Mouse (Mus musculus): ENCODE data around the gene Baz1a. TPM values are rescaled to one million over a fixed set of nuclear protein-coding genes. Genes with fewer than 3 reads are reported as not detected.

Gene Baz1a
- polyA plus RNA-seq, 1 experiment from 2014 or later: 19.4 TPM

DNA sequence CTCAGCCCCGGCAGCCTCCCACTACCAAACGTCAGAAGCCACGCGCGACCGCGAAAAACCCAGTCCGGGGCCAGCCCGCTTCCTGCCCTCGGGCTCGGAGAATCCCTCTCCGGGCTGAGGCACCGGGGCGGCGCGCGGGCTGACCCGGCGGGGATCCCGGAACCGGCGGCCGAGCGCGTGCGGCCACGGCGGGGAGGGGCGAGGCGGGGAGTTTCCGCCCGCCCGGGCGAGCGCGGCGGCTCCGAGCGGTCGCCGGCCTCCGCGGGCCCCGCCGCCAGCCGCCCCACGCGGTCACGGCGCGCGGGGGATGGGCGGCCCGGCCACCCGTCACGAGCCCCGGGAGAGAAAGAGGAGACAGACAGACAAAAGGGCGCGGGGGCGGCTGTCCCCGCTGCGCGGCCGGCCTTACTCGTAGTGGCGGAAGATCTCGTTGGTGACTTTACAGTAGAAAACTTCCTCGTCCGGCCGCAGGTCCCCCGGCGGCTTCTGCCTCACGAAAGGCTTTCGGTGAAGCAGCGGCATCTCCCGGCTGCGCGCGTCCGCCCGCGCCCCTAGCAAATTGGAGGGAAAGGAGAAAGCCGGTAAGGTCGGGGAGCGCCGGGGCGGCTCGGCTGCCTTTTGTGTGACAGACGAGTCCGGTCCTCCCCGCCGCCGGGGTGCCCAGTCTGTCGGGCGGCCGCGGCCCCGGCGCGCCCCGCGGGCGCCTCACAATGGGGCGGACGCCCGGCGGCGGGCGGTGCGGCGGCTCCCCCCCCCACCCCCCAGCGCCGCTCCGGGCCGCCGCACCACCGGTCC lies 28.7 kb downstream of the Baz1a start:
- Histone ChIP-seq H3K36me3 (ENCODE audit: control insufficient read depth, insufficient read depth, low read length) (no peaks in the 10 kb centered on the region), H3K4me3 (ENCODE audit: low read length) (peak overlapping the region; percentile 78), H3K27me3 (replicated peaks; ENCODE audit: control insufficient read depth, insufficient read depth, low read length) (no peaks in the 10 kb centered on the region), H3K4me1 (ENCODE audit: control insufficient read depth, insufficient read depth, low read length) (peaks cover 4% of the 10 kb centered on the region), H3K9me3 (ENCODE audit: control insufficient read depth, low read length) (no peaks in the 10 kb centered on the region), H3K27ac (ENCODE audit: low read length) (peak overlapping the region; percentile 94), H3K4me2 (ENCODE audit: low read depth, low read length) (peak overlapping the region; percentile 81), H3K9ac (ENCODE audit: low read depth, low read length) (peak overlapping the region; percentile 87)
- WGBS: under 1% methylated on average over 78 of the region's 117 CpGs
- ATAC-seq: peak; percentile 75

DNA sequence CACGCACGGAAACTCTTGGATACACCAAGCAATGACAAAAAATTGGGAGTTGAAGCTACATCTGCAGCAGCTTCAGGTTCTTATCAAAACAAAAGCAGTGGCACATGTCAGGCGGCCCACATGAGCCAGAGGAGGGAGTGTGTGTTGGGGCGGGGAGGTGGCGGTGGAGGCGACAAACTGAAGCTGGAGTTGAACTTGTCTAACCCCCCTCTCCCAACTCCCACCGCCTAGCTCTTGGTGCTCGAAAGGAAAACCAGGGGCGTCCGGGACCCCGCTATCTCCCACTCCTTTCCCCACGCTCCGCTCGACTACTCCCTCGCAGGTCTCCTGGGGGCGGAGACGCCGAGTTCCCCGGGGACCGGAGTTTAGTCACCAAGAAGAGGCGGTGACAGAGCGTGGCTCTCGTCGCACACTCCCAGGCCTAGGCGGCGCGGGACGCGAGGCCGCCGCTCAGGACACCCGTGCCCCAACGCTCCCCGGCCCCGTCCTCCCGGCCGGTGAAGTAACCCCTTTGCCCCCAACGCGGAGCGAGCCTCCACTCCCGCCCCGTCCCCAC lies 29.4 kb downstream of the Baz1a start:
- peak overlapping the region; percentile 87 for H3K9ac ChIP-seq (ENCODE audit: low read depth, low read length)
- WGBS: under 1% methylated on average over 42 of the region's 42 CpGs

DNA sequence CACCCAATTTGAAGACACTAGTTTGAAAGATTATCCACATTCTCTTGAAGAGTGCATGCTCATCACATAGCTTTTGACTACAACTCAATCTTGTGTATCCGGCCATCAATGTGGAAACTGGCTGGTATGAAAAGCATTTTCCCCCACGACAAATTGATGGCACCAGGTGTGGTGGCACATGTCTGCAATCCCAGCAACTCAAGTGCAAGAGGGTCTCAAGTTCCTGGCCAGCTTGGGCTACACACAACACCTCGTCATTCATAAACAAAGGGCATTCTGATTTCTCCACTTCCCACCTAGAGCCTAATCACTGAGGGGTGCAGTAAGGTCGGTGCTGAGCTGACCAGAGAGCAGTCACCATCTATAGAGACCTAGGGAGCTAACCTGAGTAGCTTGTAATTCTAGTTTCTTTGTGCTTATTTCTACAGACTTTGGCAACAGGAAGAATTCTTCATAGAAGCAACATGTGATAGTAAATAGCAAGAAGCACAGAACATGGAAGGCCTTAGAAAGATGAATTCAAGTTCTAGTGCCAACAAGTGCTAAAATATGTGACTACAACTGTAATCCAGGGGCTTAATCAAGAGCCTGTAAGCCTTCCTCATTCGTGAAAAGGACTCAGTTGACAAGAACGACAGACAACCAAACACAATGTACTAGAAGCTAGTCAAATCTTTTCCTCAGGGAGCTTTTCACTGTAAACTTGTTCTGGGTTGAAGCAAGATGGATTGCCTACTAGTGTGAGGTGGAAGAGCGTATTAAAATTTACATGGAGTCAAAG lies 31.0 kb downstream of the Baz1a start:
- Histone ChIP-seq H3K9me3 (ENCODE audit: control insufficient read depth, low read length) (no peaks in the 10 kb centered on the region), H3K4me3 (ENCODE audit: low read length) (no peak overlapping the region), H3K27me3 (replicated peaks; ENCODE audit: control insufficient read depth, insufficient read depth, low read length) (no peaks in the 10 kb centered on the region), H3K9ac (ENCODE audit: low read depth, low read length) (no peak overlapping the region), H3K4me2 (ENCODE audit: low read depth, low read length) (no peak overlapping the region), H3K27ac (ENCODE audit: low read length) (no peak overlapping the region), H3K36me3 (ENCODE audit: control insufficient read depth, insufficient read depth, low read length) (no peaks in the 10 kb centered on the region), H3K4me1 (ENCODE audit: control insufficient read depth, insufficient read depth, low read length) (peaks cover 4% of the 10 kb centered on the region)
- ATAC-seq: no peak
- WGBS: 80% methylated on average over 7 of the region's 7 CpGs

More for the DNA sequence above, 29.4 kb downstream of the Baz1a start:
- H3K27me3 ChIP-seq (replicated peaks; ENCODE audit: control insufficient read depth, insufficient read depth, low read length): no peaks in the 10 kb centered on the region
- no peaks in the 10 kb centered on the region for H3K9me3 ChIP-seq (ENCODE audit: control insufficient read depth, low read length)
- H3K4me3 ChIP-seq (ENCODE audit: low read length): peak overlapping the region; percentile 78
- ATAC-seq: peak; percentile 81
- H3K27ac ChIP-seq (ENCODE audit: low read length): peak overlapping the region; percentile 94
- peaks cover 4% of the 10 kb centered on the region for H3K4me1 ChIP-seq (ENCODE audit: control insufficient read depth, insufficient read depth, low read length)
- H3K4me2 ChIP-seq (ENCODE audit: low read depth, low read length): peak overlapping the region; percentile 81
- H3K36me3 ChIP-seq (ENCODE audit: control insufficient read depth, insufficient read depth, low read length): no peaks in the 10 kb centered on the region

DNA sequence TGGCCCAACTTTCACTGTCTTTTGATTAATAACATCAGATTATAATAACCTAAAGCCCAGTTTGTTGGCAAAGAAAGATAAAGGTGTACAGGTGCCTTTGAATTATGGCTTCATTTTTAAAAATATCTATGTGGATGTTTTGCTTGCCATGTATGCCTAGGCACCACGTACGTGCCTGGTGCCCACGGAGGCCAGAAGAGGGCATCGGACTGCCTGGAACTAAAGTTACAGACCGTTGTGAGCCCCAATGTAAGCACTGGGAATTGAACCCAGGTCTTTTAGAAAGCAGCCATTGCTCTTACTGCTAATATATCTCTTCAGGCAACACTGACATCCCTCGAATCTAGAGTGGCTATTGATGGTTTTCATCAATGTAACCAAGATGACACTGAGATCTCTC lies 32.2 kb downstream of the Baz1a start:
- no peak for ATAC-seq
- no peaks in the 10 kb centered on the region for H3K36me3 ChIP-seq (ENCODE audit: control insufficient read depth, insufficient read depth, low read length)
- H3K4me3 ChIP-seq (ENCODE audit: low read length): no peak overlapping the region
- no peak overlapping the region for H3K27ac ChIP-seq (ENCODE audit: low read length)
- no peaks in the 10 kb centered on the region for H3K27me3 ChIP-seq (replicated peaks; ENCODE audit: control insufficient read depth, insufficient read depth, low read length)
- WGBS: 80% methylated on average over 6 of the region's 6 CpGs
- H3K4me1 ChIP-seq (ENCODE audit: control insufficient read depth, insufficient read depth, low read length): peaks cover 4% of the 10 kb centered on the region
- H3K4me2 ChIP-seq (ENCODE audit: low read depth, low read length): no peak overlapping the region
- no peak overlapping the region for H3K9ac ChIP-seq (ENCODE audit: low read depth, low read length)
- no peaks in the 10 kb centered on the region for H3K9me3 ChIP-seq (ENCODE audit: control insufficient read depth, low read length)

DNA sequence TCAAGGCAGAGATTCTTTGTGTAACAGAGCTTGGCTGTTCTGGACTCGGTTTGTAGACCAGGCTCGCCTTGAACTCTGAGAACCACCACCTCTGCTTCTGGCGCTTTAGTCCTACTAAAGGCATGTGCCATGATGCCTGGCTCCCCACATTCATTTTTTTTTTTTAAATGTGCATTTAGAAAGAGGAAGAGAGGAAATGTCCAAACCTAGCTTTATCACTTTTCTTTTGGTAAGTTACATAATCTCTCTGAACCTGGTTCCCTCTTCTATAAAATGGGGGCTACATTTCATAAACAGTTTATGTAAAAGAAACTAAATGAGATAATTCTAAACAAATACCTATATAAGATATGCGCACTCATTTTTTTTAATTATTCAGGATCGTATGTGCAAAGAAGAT lies 33.2 kb downstream of the Baz1a start:
- peaks cover 6% of the 10 kb centered on the region for H3K4me1 ChIP-seq (ENCODE audit: control insufficient read depth, insufficient read depth, low read length)
- no peaks in the 10 kb centered on the region for H3K27me3 ChIP-seq (replicated peaks; ENCODE audit: control insufficient read depth, insufficient read depth, low read length)
- WGBS: 85% methylated on average over 5 of the region's 5 CpGs
- H3K9me3 ChIP-seq (ENCODE audit: control insufficient read depth, low read length): no peaks in the 10 kb centered on the region
- no peak overlapping the region for H3K4me2 ChIP-seq (ENCODE audit: low read depth, low read length)
- ATAC-seq: no peak
- no peak overlapping the region for H3K4me3 ChIP-seq (ENCODE audit: low read length)
- H3K36me3 ChIP-seq (ENCODE audit: control insufficient read depth, insufficient read depth, low read length): no peaks in the 10 kb centered on the region
- no peak overlapping the region for H3K27ac ChIP-seq (ENCODE audit: low read length)
- H3K9ac ChIP-seq (ENCODE audit: low read depth, low read length): no peak overlapping the region

DNA sequence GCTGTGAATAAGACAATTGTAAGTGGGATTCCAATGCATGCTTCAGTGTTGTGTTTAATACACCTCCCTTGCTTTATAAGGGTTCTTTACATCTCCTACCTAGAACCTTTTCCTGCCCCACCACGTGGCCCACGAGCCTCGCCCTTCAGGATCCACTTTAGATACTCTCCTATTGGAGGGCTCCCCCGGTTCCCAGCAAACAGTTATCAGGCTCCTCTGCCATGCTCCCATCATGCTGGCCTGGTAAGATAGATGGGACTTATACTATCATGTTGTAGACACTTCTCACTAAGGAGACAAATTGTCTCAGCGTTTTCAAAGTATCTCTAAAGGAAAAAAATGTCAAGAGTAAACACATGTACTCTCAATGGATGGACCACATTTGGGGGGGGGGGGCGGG lies 33.6 kb downstream of the Baz1a start:
- Histone ChIP-seq H3K9me3 (ENCODE audit: control insufficient read depth, low read length) (no peaks in the 10 kb centered on the region), H3K27me3 (replicated peaks; ENCODE audit: control insufficient read depth, insufficient read depth, low read length) (no peaks in the 10 kb centered on the region), H3K4me2 (ENCODE audit: low read depth, low read length) (no peak overlapping the region), H3K36me3 (ENCODE audit: control insufficient read depth, insufficient read depth, low read length) (no peaks in the 10 kb centered on the region), H3K4me3 (ENCODE audit: low read length) (no peak overlapping the region), H3K9ac (ENCODE audit: low read depth, low read length) (no peak overlapping the region), H3K4me1 (ENCODE audit: control insufficient read depth, insufficient read depth, low read length) (peaks cover 6% of the 10 kb centered on the region), H3K27ac (ENCODE audit: low read length) (no peak overlapping the region)
- WGBS: 69% methylated on average over 6 of the region's 6 CpGs
- ATAC-seq: no peak

DNA sequence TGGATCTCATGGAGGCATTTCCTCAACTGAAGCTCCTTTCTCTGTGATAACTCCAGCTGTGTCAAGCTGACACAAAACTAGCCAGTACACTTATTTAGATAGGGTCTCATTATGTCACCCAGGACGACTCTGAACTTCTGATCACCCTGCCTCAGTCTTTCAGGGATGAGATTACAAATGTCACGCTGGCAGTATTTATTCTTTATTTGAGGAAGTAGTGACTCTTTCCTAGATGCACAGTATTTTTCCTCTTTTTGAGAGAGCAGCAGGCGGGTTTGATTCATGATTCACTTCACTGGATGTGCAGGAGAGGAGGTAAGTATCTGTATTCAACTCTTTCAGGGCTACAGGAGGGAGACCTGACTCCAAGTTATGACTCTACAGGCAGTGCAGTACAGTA lies 45.1 kb downstream of the Baz1a start:
- ATAC-seq: no peak
- no peaks in the 10 kb centered on the region for H3K4me1 ChIP-seq (ENCODE audit: control insufficient read depth, insufficient read depth, low read length)
- H3K9ac ChIP-seq (ENCODE audit: low read depth, low read length): no peak overlapping the region
- no peaks in the 10 kb centered on the region for H3K9me3 ChIP-seq (ENCODE audit: control insufficient read depth, low read length)
- no peak overlapping the region for H3K4me2 ChIP-seq (ENCODE audit: low read depth, low read length)
- H3K27ac ChIP-seq (ENCODE audit: low read length): no peak overlapping the region
- H3K4me3 ChIP-seq (ENCODE audit: low read length): no peak overlapping the region
- no peaks in the 10 kb centered on the region for H3K27me3 ChIP-seq (replicated peaks; ENCODE audit: control insufficient read depth, insufficient read depth, low read length)
- 72% methylated on average over 3 of the region's 3 CpGs for WGBS
- H3K36me3 ChIP-seq (ENCODE audit: control insufficient read depth, insufficient read depth, low read length): no peaks in the 10 kb centered on the region

DNA sequence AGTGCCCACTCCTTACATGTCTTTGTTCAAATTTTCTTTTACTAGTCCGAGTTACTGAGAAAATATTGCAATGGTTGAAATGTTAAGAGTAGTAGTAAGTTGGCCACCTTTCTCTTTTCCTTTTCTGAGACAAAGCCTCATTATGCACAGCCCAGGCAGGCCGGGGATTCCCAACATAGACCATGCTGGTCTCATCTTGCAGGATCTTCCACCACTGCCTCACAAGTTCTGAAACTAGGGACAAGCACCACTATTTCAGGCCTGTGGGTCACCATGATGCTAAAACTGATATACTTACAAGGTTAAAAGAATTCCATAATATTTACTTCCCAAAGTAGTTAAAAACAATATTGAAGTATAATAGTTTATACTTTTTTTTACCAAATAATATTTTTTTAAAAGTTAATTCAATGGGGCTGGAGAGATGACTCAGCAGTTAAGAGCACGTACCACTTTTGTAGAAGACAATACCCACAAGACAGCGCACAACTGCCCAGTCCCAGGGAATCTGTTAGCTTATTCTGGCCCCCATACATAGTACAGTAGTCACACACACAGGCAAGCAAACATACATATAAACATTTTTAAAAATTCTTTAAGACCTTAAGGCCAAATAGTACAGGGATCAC lies 48.5 kb downstream of the Baz1a start:
- no peak overlapping the region for H3K4me2 ChIP-seq (ENCODE audit: low read depth, low read length)
- no peaks in the 10 kb centered on the region for H3K27me3 ChIP-seq (replicated peaks; ENCODE audit: control insufficient read depth, insufficient read depth, low read length)
- no peak overlapping the region for H3K4me3 ChIP-seq (ENCODE audit: low read length)
- H3K36me3 ChIP-seq (ENCODE audit: control insufficient read depth, insufficient read depth, low read length): no peaks in the 10 kb centered on the region; the same call in 1 of the 2 replicates
- no peak overlapping the region for H3K27ac ChIP-seq (ENCODE audit: low read length)
- no peaks in the 10 kb centered on the region for H3K4me1 ChIP-seq (ENCODE audit: control insufficient read depth, insufficient read depth, low read length)
- ATAC-seq: no peak
- no peak overlapping the region for H3K9ac ChIP-seq (ENCODE audit: low read depth, low read length)
- H3K9me3 ChIP-seq (ENCODE audit: control insufficient read depth, low read length): no peaks in the 10 kb centered on the region
- WGBS: 95% methylated on average over 4 of the region's 4 CpGs

DNA sequence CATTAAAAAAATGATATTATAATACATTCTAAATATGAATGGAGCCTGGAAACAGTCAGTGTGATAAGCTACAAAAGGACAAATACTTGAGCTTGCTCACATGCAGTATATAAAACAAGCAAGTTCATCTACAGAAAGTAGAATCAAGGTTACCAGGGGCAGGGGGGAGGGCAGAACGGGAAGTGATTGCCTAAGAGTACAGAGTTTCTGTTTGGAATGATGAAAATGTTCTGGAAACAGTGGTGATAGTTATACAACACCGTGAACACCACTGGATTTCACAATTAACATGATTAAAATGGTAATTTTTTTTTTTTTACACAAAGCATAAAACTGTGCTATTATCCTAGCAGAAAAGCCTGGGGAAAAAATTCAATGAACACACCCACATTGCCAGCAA lies 54.6 kb downstream of the Baz1a start:
- H3K4me1 ChIP-seq (ENCODE audit: control insufficient read depth, insufficient read depth, low read length): peaks cover 3% of the 10 kb centered on the region; the same call in 1 of the 2 replicates
- ATAC-seq: no peak
- H3K9ac ChIP-seq (ENCODE audit: low read depth, low read length): no peak overlapping the region
- no peak overlapping the region for H3K27ac ChIP-seq (ENCODE audit: low read length)
- H3K9me3 ChIP-seq (ENCODE audit: control insufficient read depth, low read length): no peaks in the 10 kb centered on the region
- no peak overlapping the region for H3K4me3 ChIP-seq (ENCODE audit: low read length)
- WGBS: 39% methylated on average over 2 of the region's 2 CpGs
- no peaks in the 10 kb centered on the region for H3K27me3 ChIP-seq (replicated peaks; ENCODE audit: control insufficient read depth, insufficient read depth, low read length)
- H3K36me3 ChIP-seq (ENCODE audit: control insufficient read depth, insufficient read depth, low read length): no peaks in the 10 kb centered on the region; the same call in 1 of the 2 replicates
- no peak overlapping the region for H3K4me2 ChIP-seq (ENCODE audit: low read depth, low read length)
